Comparison of ENCODE assay signal across 8 mouse cellular contexts in genomic region chr7:112656141-112656662, GRCm38 (mm10). TPM values are rescaled to one million over a fixed set of nuclear protein-coding genes. Genes with fewer than 3 reads are reported as not detected.
DNase-seq lines count a peak whose midpoint lies in the region; ATAC-seq lines count a peak whose summit lies in the region.

No protein-coding gene starts in this region.

- DNase-seq in adrenal gland, postnatal 10 days, result peak; percentile 51
- DNase-seq in gastrocnemius, postnatal 36 days, result peak; percentile 16 to 23
- DNase-seq in kidney, adult 8-10 months, result peak; percentile 25 to 33
- peak; percentile 73 for DNase-seq in lung, postnatal 14 days
- DNase-seq in cerebellum, adult 11-12 months, result no peak
- no peak for DNase-seq in cerebellum, postnatal 25 days
- no peak for DNase-seq in layer of hippocampus, postnatal 25 days (ENCODE audit: extremely low spot score in 1 of 2, low spot score in 1 of 2)

- no peak for ATAC-seq in monocyte, adult 5-6 weeks (replicated peaks; ENCODE audit: insufficient number of reproducible peaks, low FRiP score, low TSS enrichment, poor library complexity, severe bottlenecking)

- intact Hi-C loops in gastrocnemius, postnatal 36 days (cut with DNase I), result no loop called here

RNA-seq across cellular contexts. Expression of gene Tead1, which starts 22.9 kb away (rescaled TPM):
- total RNA-seq in adrenal gland, postnatal 10 days (2021), result 10 to 100 TPM; 60.3 to 67.6 TPM
- 100 to 1,000 TPM; 142 to 162 TPM for total RNA-seq in gastrocnemius, postnatal 36 days (2021)
- not detected in 3 replicates for total RNA-seq in monocyte, adult 5-6 weeks (2017)
- total RNA-seq in layer of hippocampus, postnatal 25 days (2021), result 10 to 100 TPM; 19.6 to 28.6 TPM

Comparison
In these comparisons a context has a peak if more than half of its experiments do, and no peak if none do; other contexts are left out.
1. DNase-seq: peak in adrenal gland, postnatal 10 days (single experiment), gastrocnemius, postnatal 36 days (2 of 2), kidney, adult 8-10 months (2 of 2) and lung, postnatal 14 days (single experiment); none in cerebellum, adult 11-12 months (single experiment), cerebellum, postnatal 25 days (0 of 2) and layer of hippocampus, postnatal 25 days (0 of 2).
2. RNA of gene Tead1, which starts 22.9 kb away (total RNA-seq): 142 to 162 TPM in gastrocnemius, postnatal 36 days, 60.3 to 67.6 TPM in adrenal gland, postnatal 10 days and 19.6 to 28.6 TPM in layer of hippocampus, postnatal 25 days; not detected in monocyte, adult 5-6 weeks; every median in the first group is over 10 times any median in the second.